Mouse (Mus musculus) heart, adult 2 months (tissue): Measurements from ENCODE around the gene 1700025G04Rik. TPM values are rescaled to one million over a fixed set of nuclear protein-coding genes. Genes with fewer than 3 reads are reported as not detected.
A peak's percentile ranks its signal among the peaks of the same experiment; 100 is the strongest.

Experiments
- DNase-seq, 2 experiments: peaks; one replicate each; pipeline ENCODE4 v3.0.0; 2021
- H3K27ac ChIP-seq: fragments of 200-600 bp; 2 replicates; pipeline ENCODE4 v1.8.1; 2022
- H3K27me3 ChIP-seq: fragments of 200-500 bp; 2 replicates; pipeline ENCODE4 v1.6.1; 2012; ENCODE audit warnings: mild to moderate bottlenecking, low read length, inconsistent platforms, mixed read lengths; ENCODE audit not compliant: control insufficient read depth, insufficient read depth
- H3K36me3 ChIP-seq: fragments of 200-500 bp; 2 replicates; pipeline ENCODE4 v1.6.1; 2012; ENCODE audit warnings: low read length, inconsistent platforms; ENCODE audit not compliant: control insufficient read depth, insufficient read depth
- H3K4me1 ChIP-seq: fragments of 200-500 bp; 2 replicates; pipeline ENCODE4 v1.6.1; 2011; ENCODE audit warnings: low read length; ENCODE audit not compliant: control insufficient read depth, insufficient read depth
- H3K4me3 ChIP-seq: fragments of 200-600 bp; 2 replicates; pipeline ENCODE4 v1.8.1; 2022
- H3K79me2 ChIP-seq: fragments of 200-500 bp; replicated peaks from 2 replicates; pipeline ENCODE4 v1.6.1; 2012; ENCODE audit warnings: mild to moderate bottlenecking, inconsistent platforms, low read length, moderate library complexity, mixed read lengths; ENCODE audit not compliant: control insufficient read depth, insufficient read depth
- H3K9ac ChIP-seq: fragments of 200-500 bp; 2 replicates; pipeline ENCODE4 v1.6.1; 2012; ENCODE audit warnings: low read depth, mild to moderate bottlenecking, control low read depth, inconsistent platforms, low read length, mixed read lengths
- CTCF ChIP-seq: fragments of 200-600 bp; IDR thresholded peaks from 2 replicates; pipeline ENCODE4 v1.8.1; 2022; ENCODE audit warnings: antibody characterized with exemption, mild to moderate bottlenecking, moderate library complexity
- EP300 ChIP-seq: fragments of 200-500 bp; IDR thresholded peaks from 2 replicates; pipeline ENCODE4 v1.6.1; 2011; ENCODE audit warnings: low read depth, low read length, control low read depth; ENCODE audit not compliant: insufficient read depth
- POLR2A ChIP-seq: fragments of 200-500 bp; IDR thresholded peaks from 2 replicates; pipeline ENCODE4 v1.6.1; 2011; ENCODE audit warnings: mild to moderate bottlenecking, low read depth, low read length, control low read depth; ENCODE audit not compliant: insufficient read depth
- WGBS: fragments of 180-500 bp; shearing (Covaris S2); methylation state at CpG from one replicate; pipeline ENCODE4 v1.1.7; 2018; 5-methylcytosine and 5-hydroxymethylcytosine counted together
- intact Hi-C: fragments of 180-260 bp; cut with DNase I; formaldehyde crosslinking; loops from one replicate; pipeline ENCODE4 v1.15.1; 2025
- polyA plus RNA-seq: library from polyadenylated mRNA; depleted of rRNA; stranded (reverse); fragments of >200 nt; gene quantifications from 2 replicates; pipeline ENCODE4 v1.2.3, GENCODE M21; 2012
- total RNA-seq, 2 experiments: library from RNA; stranded (reverse); gene quantifications; 2 replicates each; pipeline ENCODE4 v1.2.3; 2021

1700025G04Rik gene
- total and polyA plus RNA-seq, 3 experiments = 11.0 to 46.1 (median 40.4) TPM

DNA sequence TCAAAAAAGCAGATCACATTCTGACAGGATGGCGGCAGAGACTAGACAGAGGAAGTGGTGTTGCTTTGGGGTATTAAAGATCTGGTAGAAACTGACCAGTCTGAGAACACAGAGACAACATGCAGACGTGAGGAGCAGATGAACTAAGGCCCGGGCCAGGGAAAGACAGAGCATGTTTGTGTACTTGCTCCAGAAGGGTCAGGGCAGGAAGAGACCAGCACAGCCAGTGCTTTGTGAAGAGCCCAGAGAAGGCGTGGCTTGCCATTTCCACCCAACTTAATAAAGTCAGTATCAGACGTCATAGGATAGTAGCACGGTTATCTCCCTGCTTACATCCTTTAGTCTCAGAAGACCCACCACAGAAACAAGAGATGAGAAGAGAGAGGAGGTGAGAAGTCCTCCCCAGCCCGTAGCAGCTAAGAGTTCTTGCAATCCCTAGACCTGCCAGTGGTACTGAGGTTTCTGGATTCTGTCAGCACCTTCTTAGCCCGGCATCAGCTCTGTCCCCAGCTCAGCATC, 81.4 kb downstream of the 1700025G04Rik start:
- intact Hi-C loops = no loop called here

DNA sequence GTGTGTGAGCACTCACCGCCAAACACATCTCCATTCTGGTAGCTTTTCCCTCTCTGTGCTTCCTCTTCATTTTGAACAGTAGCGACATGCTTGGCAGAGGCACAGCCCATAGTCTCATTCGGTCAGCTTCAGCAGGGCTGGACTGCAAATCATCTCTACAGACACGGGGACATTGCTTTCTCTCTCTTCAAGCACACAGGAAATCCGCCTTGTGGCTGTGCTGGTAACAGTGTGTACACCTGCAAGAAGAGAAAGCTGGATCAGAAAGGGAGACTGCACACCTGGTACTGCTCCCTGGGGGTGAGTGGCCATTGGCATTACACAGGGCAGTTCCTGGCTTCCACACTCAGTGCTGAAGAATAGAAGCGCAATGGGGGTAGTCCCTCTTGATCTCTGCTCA, 83.4 kb downstream of the 1700025G04Rik start:
- intact Hi-C loops = no loop called here
- H3K27ac ChIP-seq = no peak overlapping the region
- WGBS = 90% methylated on average over 6 of the region's 6 CpGs
- no peak overlapping the region for H3K9ac ChIP-seq
- H3K36me3 ChIP-seq = no peaks in the 10 kb centered on the region
- TF ChIP-seq CTCF (no peak), EP300 (no peak), POLR2A (no peak)
- peaks cover 2% of the 10 kb centered on the region; the same call in 1 of the 2 replicates for H3K4me1 ChIP-seq
- peaks cover 4% of the 10 kb centered on the region for H3K79me2 ChIP-seq
- H3K4me3 ChIP-seq = no peak overlapping the region
- no peak for DNase-seq
- no peaks in the 10 kb centered on the region for H3K27me3 ChIP-seq

More for the DNA sequence above, 81.4 kb downstream of the 1700025G04Rik start:
- TF ChIP-seq EP300 (no peak), CTCF (no peak), POLR2A (no peak)
- no peak overlapping the region for H3K4me3 ChIP-seq
- no peaks in the 10 kb centered on the region for H3K27me3 ChIP-seq
- peaks cover 2% of the 10 kb centered on the region; the same call in 1 of the 2 replicates for H3K4me1 ChIP-seq
- no peaks in the 10 kb centered on the region for H3K36me3 ChIP-seq
- 35% methylated on average over 8 of the region's 8 CpGs for WGBS
- no peak overlapping the region for H3K9ac ChIP-seq
- peaks cover 8% of the 10 kb centered on the region for H3K79me2 ChIP-seq
- peak in 1 of 2 experiments; percentile 15 for DNase-seq
- no peak overlapping the region for H3K27ac ChIP-seq

DNA sequence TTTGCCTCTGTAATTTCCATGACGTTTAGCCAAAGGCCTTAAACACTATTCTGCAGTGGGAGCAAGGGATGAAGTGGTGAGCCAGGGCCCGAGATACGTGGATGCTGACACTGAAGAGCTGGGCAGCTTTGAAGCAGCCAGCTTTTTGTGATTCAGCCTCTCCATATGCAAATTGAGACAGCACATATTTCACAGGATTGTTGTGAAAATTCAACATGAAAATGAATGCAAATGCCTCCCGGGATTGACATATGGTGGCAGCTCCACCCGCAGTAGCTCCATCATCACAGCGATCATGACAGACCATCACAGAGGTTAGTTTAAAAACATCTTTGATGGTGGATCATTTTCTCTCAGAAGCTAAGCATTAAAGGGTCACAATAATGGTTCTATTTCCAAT, 85.4 kb downstream of the 1700025G04Rik start:
- Histone ChIP-seq H3K27me3 (no peaks in the 10 kb centered on the region), H3K36me3 (no peaks in the 10 kb centered on the region; the same call in 1 of the 2 replicates), H3K4me1 (peaks cover 2% of the 10 kb centered on the region; the same call in 1 of the 2 replicates), H3K27ac (no peak overlapping the region), H3K9ac (no peak overlapping the region), H3K4me3 (no peak overlapping the region), H3K79me2 (peaks cover 4% of the 10 kb centered on the region)
- DNase-seq = no peak
- intact Hi-C loops = no loop called here
- WGBS = 90% methylated on average over 6 of the region's 6 CpGs
- no peak for TF ChIP-seq EP300

DNA sequence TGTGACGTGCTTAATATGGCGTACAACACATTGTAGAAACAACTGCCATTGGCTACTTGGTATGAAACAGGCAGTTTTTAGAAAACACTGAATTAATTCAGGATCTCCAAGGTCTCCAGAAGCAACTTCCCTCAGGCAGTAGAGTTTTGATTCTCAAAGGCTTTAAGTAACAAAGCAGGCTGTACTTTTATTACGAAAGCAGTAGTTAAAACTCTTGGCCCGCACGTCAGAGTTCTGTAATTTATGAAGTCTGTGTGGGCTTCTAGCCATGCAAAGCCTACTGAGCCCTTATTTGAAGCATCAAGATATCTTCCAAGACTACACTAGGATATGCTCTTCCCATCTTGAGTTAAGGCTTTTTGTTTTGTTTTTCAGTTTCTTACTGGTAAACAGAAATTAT, 89.5 kb downstream of the 1700025G04Rik start:
- 89% methylated on average over 5 of the region's 5 CpGs for WGBS
- H3K27ac ChIP-seq = no peak overlapping the region
- DNase-seq = no peak
- no peaks in the 10 kb centered on the region for H3K27me3 ChIP-seq
- peaks cover 6% of the 10 kb centered on the region for H3K36me3 ChIP-seq
- H3K4me3 ChIP-seq = no peak overlapping the region
- H3K79me2 ChIP-seq = peaks cover 5% of the 10 kb centered on the region
- TF ChIP-seq EP300 = no peak
- TF ChIP-seq POLR2A = no peak
- TF ChIP-seq CTCF = no peak
- peaks cover 4% of the 10 kb centered on the region for H3K4me1 ChIP-seq
- H3K9ac ChIP-seq = no peak overlapping the region
- intact Hi-C loops = no loop called here

DNA sequence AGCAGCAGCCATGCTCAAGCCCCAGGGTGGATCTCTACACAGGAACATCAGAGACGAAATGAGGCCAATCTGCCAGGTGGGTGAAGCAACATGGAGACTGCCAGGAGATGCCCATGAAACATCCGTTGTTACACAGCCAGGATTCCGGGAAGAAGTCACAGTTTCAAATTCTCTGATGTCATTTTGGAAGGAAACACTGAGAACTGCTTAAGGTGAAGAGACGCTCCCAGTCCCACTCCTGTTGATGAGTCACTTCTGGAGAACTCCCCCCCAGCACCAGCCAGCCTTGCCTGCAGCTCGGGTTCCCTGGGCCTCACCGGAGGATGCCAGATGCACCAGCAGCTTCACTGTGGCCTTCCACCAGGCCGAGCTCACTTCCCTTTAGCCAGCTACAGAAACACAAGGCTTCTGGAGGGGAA, 90.5 kb downstream of the 1700025G04Rik start:
- Histone ChIP-seq H3K4me3 (no peak overlapping the region), H3K4me1 (peaks cover 4% of the 10 kb centered on the region), H3K79me2 (peaks cover 6% of the 10 kb centered on the region), H3K27me3 (no peaks in the 10 kb centered on the region), H3K9ac (no peak overlapping the region), H3K27ac (no peak overlapping the region), H3K36me3 (peaks cover 6% of the 10 kb centered on the region)
- peak in 1 of 2 experiments; percentile 21 for DNase-seq
- WGBS = 48% methylated on average over 7 of the region's 7 CpGs
- intact Hi-C loops = no loop called here
- TF ChIP-seq EP300 (no peak), CTCF (no peak), POLR2A (no peak)

DNA sequence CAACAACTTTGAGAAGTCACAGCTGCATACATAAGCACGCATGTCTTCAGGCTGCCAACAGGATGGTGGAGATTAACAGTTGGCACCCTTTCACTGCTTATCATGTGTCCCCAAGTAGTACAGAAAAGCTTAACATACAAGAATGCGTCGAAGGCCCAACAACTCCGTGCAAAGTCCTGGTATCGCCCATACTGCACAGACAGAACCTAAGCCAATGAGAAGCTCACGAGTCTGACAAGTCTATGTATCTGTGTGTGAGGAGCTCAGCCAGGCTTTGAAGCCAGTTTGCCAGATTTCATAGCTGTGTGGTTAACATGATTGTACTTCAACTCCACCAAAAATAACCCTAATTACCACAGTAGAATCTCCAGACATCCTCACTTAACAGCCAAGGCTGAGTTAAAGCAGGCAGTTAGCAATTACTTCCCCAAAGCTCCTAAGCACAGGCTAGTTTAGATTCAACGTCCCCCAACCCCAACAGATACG, 91.2 kb downstream of the 1700025G04Rik start:
- intact Hi-C loops = no loop called here
- Histone ChIP-seq H3K27me3 (no peaks in the 10 kb centered on the region), H3K79me2 (peaks cover 5% of the 10 kb centered on the region), H3K9ac (no peak overlapping the region), H3K36me3 (peaks cover 6% of the 10 kb centered on the region), H3K4me3 (no peak overlapping the region), H3K27ac (no peak overlapping the region), H3K4me1 (peaks cover 4% of the 10 kb centered on the region)
- TF ChIP-seq CTCF (no peak), EP300 (no peak), POLR2A (no peak)
- 53% methylated on average over 8 of the region's 8 CpGs for WGBS
- DNase-seq = no peak
